Mouse (Mus musculus) liver, adult 2 months (tissue): ENCODE results near the gene Ttc34.

ENCODE experiments used
- CTCF ChIP-seq: fragments of 200-500 bp; IDR thresholded peaks from 2 replicates; pipeline ENCODE4 v1.5.1; 2011; ENCODE audit warnings: low read depth, low read length, control low read depth
- POLR2A ChIP-seq: fragments of 200-500 bp; IDR thresholded peaks from 2 replicates; pipeline ENCODE4 v1.6.1; 2011; ENCODE audit warnings: low read length, control low read depth; ENCODE audit not compliant: insufficient read depth; ENCODE audit errors: extremely low read depth

DNA sequence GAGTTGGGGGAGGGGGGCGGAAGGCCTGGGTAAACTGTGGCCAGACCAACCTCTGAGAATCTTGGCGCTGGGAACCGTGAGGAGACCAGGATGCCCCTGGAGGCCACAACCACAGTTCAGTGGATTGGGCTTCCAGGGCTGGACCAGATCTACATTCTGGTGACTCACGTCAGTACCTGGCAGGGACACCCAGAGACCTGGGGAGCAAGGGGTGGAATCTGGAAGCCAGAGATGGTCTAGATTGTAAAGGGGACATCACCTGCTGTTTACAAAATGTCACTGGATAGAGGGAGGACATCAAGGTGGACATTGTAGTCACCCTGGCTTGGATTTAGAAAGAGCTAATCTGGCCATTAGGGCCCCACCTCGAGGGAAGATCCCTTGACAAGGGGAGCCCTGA, 58.3 kb downstream of the Ttc34 start:
- TF ChIP-seq CTCF (no peak), POLR2A (no peak)
